Mouse (Mus musculus) stomach, embryonic 16.5 days (tissue): ENCODE results near the gene 2210016L21Rik. TPM values are rescaled to one million over a fixed set of nuclear protein-coding genes. Genes with fewer than 3 reads are reported as not detected.

Experiments used
- ATAC-seq: fragments of 200-750 bp; cut with Nextera tagmentation; 2 replicates; pipeline ENCODE4 v1.8.0; 2017; ENCODE audit warnings: moderate number of reproducible peaks, moderate TSS enrichment; ENCODE audit not compliant: insufficient read depth, low FRiP score
- H3K27ac ChIP-seq: fragments of 300-500 bp; sonication (generic); 2 replicates; pipeline ENCODE4 v1.5.1; 2014; ENCODE audit warnings: low read length
- H3K27me3 ChIP-seq: fragments of 300-500 bp; sonication (generic); 2 replicates; pipeline ENCODE4 v1.6.1; 2014; ENCODE audit warnings: low read length, control low read depth, mixed read lengths; ENCODE audit not compliant: control insufficient read depth, insufficient read depth
- H3K36me3 ChIP-seq: fragments of 300-500 bp; sonication (generic); 2 replicates; pipeline ENCODE4 v1.6.1; 2014; ENCODE audit warnings: low read length; ENCODE audit not compliant: control insufficient read depth, insufficient read depth
- H3K4me1 ChIP-seq: fragments of 300-500 bp; sonication (generic); 2 replicates; pipeline ENCODE4 v1.6.1; 2014; ENCODE audit warnings: low read length, control low read depth, mixed read lengths; ENCODE audit not compliant: control insufficient read depth, insufficient read depth
- H3K4me2 ChIP-seq: fragments of 300-500 bp; sonication (generic); 2 replicates; pipeline ENCODE4 v1.6.1; 2014; ENCODE audit warnings: low read depth, low read length, mixed read lengths
- H3K4me3 ChIP-seq: fragments of 300-500 bp; sonication (generic); replicated peaks from 2 replicates; pipeline ENCODE4 v1.5.1; 2014; ENCODE audit warnings: mild to moderate bottlenecking, low read length
- H3K9ac ChIP-seq: fragments of 300-500 bp; sonication (generic); 2 replicates; pipeline ENCODE4 v1.6.1; 2014; ENCODE audit warnings: low read length
- H3K9me3 ChIP-seq: fragments of 300-500 bp; sonication (generic); replicated peaks from 2 replicates; pipeline ENCODE4 v1.6.1; 2016; ENCODE audit warnings: low read length, control low read depth; ENCODE audit not compliant: control insufficient read depth
- WGBS: fragments of 180-500 bp; shearing (Covaris S2); extraction: QIAGEN DNeasy Blood & Tissue Kit; methylation state at CpG from one replicate; pipeline ENCODE4 v1.1.7; 2014; 5-methylcytosine and 5-hydroxymethylcytosine counted together
- polyA plus RNA-seq: library from polyadenylated mRNA; unstranded; fragments of >200 nt; fragmentation: Nextera tagmentation; extraction: Ambion mirVana; gene quantifications from 2 replicates; pipeline ENCODE4 v1.2.1, GENCODE M21; 2015

The 2210016L21Rik gene
- polyA plus RNA-seq, 1 experiment from 2014 or later = 45.6 TPM

DNA sequence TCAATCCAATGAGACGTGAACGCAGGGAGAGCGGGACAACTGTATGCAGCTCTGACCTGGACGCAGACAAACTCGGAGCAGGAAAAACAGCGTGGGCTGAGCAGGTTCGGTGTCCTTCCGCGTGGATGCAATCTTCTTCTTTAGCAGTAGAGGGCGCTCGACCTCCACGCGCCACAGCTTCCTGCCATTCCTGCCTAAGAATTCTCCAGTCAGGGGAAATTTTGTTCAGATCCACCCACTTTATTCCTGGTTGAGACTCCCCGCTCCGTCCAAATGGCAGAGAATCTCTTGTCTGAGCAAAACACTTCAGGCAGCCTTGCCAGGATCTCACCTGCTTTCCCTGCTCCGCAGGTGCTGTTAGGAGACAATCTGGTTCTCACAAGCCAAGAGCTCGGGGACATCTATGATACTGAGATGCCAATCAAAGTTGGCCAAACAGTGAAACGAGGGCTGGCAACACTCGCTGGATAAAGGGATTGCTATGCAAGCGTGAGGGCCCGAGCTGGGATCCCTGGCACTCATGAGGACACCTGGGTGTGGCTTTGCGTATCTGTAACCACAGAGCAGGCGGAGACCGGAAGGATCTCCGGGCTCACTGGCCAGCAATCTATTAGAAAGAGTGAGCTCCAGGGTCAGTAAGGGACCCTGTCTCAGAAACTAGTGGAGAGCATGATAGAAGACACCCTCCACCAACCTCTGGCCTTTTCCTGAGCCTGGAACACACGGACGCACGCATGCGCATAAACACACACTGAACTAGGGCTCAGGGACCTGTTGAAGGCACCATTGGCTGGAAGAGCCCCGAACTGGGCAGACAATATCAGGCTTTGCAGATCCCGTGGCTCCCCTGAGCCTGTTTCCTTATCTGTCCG is 37.5 kb downstream of the 2210016L21Rik start:
- Histone ChIP-seq H3K4me1 (peaks cover 10% of the 10 kb centered on the region), H3K4me2 (peak overlapping the region; percentile 67), H3K27me3 (no peaks in the 10 kb centered on the region), H3K9ac (peak overlapping the region; percentile 33), H3K9me3 (no peaks in the 10 kb centered on the region), H3K27ac (peak overlapping the region; percentile 43; the same call in 1 of the 2 replicates), H3K4me3 (peak overlapping the region; percentile 40), H3K36me3 (no peaks in the 10 kb centered on the region)
- WGBS = 11% methylated on average over 32 of the region's 32 CpGs
- ATAC-seq = peak; percentile 49

- Histone ChIP-seq H3K27ac (no peak overlapping the region), H3K4me1 (peaks cover 10% of the 10 kb centered on the region), H3K36me3 (no peaks in the 10 kb centered on the region), H3K27me3 (no peaks in the 10 kb centered on the region), H3K4me2 (peak overlapping the region; percentile 67), H3K4me3 (peak overlapping the region; percentile 40), H3K9ac (peak overlapping the region; percentile 32), H3K9me3 (no peaks in the 10 kb centered on the region)
- WGBS = 35% methylated on average over 16 of the region's 16 CpGs
- peak; percentile 32; the same call in 1 of the 2 replicates for ATAC-seq
These were observed 38.3 kb downstream of the 2210016L21Rik start for GRCm38 (mm10) chr5:114980122-114980748.

GRCm38 (mm10) chr5:114982001-114982400 is 40.0 kb downstream of the 2210016L21Rik start:
- no peak overlapping the region for H3K4me2 ChIP-seq
- no peaks in the 10 kb centered on the region for H3K9me3 ChIP-seq
- 56% methylated on average over 15 of the region's 15 CpGs for WGBS

GRCm38 (mm10) chr5:114985074-114985473 is 43.1 kb downstream of the 2210016L21Rik start:
- Histone ChIP-seq H3K4me2 (no peak overlapping the region), H3K4me1 (peaks cover 3% of the 10 kb centered on the region; the same call in 1 of the 2 replicates), H3K9ac (no peak overlapping the region), H3K27me3 (no peaks in the 10 kb centered on the region), H3K27ac (no peak overlapping the region), H3K36me3 (no peaks in the 10 kb centered on the region), H3K4me3 (no peak overlapping the region), H3K9me3 (no peaks in the 10 kb centered on the region)
- ATAC-seq = no peak

More at GRCm38 (mm10) chr5:114982001-114982400, 40.0 kb downstream of the 2210016L21Rik start:
- no peak for ATAC-seq
- peaks cover 10% of the 10 kb centered on the region for H3K4me1 ChIP-seq
- H3K4me3 ChIP-seq = no peak overlapping the region
- no peaks in the 10 kb centered on the region for H3K36me3 ChIP-seq
- H3K9ac ChIP-seq = no peak overlapping the region
- no peak overlapping the region for H3K27ac ChIP-seq
- no peaks in the 10 kb centered on the region for H3K27me3 ChIP-seq

GRCm38 (mm10) chr5:114996447-114996846 is 54.5 kb downstream of the 2210016L21Rik start:
- Histone ChIP-seq H3K27me3 (no peaks in the 10 kb centered on the region), H3K27ac (no peak overlapping the region), H3K4me1 (no peaks in the 10 kb centered on the region), H3K4me3 (no peak overlapping the region), H3K9me3 (no peaks in the 10 kb centered on the region), H3K4me2 (no peak overlapping the region), H3K9ac (no peak overlapping the region), H3K36me3 (no peaks in the 10 kb centered on the region)
- ATAC-seq = no peak
- 81% methylated on average over 16 of the region's 16 CpGs for WGBS

GRCm38 (mm10) chr5:114997327-114997726 is 55.4 kb downstream of the 2210016L21Rik start:
- Histone ChIP-seq H3K9ac (no peak overlapping the region), H3K9me3 (no peaks in the 10 kb centered on the region), H3K4me1 (no peaks in the 10 kb centered on the region), H3K27me3 (no peaks in the 10 kb centered on the region), H3K4me3 (no peak overlapping the region), H3K27ac (no peak overlapping the region), H3K4me2 (no peak overlapping the region), H3K36me3 (no peaks in the 10 kb centered on the region)
- 63% methylated on average over 6 of the region's 6 CpGs for WGBS
- ATAC-seq = no peak

Other genes with a start within 250 kb of the 2210016L21Rik start
- gene Tchp, start 234.4 kb upstream of the 2210016L21Rik start, polyA plus RNA-seq = 9.3 and 9.4 TPM in 2 replicates
- gene Ankrd13a, start 167.5 kb upstream of the 2210016L21Rik start, polyA plus RNA-seq = 12.7 and 13.1 TPM in 2 replicates
- gene Git2, start 166.6 kb upstream of the 2210016L21Rik start, polyA plus RNA-seq = 35.9 and 42.0 TPM in 2 replicates
- 66.8 and 71.8 TPM in 2 replicates for gene 1500011B03Rik, start 118.7 kb upstream of the 2210016L21Rik start, polyA plus RNA-seq
- gene 4930519G04Rik, start 88.5 kb upstream of the 2210016L21Rik start, polyA plus RNA-seq = not detected in 2 replicates
- 0.18 TPM in 1 of 2 replicates, not detected in the other for gene Gm9936, start 83.5 kb upstream of the 2210016L21Rik start, polyA plus RNA-seq
- 7.8 and 8.1 TPM in 2 replicates for gene Oasl2, start 45.2 kb upstream of the 2210016L21Rik start, polyA plus RNA-seq
- gene Oasl1, start 18.9 kb upstream of the 2210016L21Rik start, polyA plus RNA-seq = 1.3 and 2.1 TPM in 2 replicates
- 8.7 and 9.8 TPM in 2 replicates for gene Hnf1a, start 28.9 kb downstream of the 2210016L21Rik start, polyA plus RNA-seq
- gene Sppl3, start 69.0 kb downstream of the 2210016L21Rik start, polyA plus RNA-seq = 9.6 and 10.6 TPM in 2 replicates
- 20.2 and 27.8 TPM in 2 replicates for gene Gm10401, start 156.1 kb downstream of the 2210016L21Rik start, polyA plus RNA-seq
- 50.8 and 53.3 TPM in 2 replicates for gene Acads, start 177.2 kb downstream of the 2210016L21Rik start, polyA plus RNA-seq
- 22.2 and 25.4 TPM in 2 replicates for gene Unc119b, start 192.8 kb downstream of the 2210016L21Rik start, polyA plus RNA-seq
- gene Mlec, start 216.0 kb downstream of the 2210016L21Rik start, polyA plus RNA-seq = 66.2 and 68.8 TPM in 2 replicates